Mouse (Mus musculus) CH12.LX (cell line): ENCODE data around the gene Proz.

ENCODE experiments used
- CHD2 ChIP-seq: IDR thresholded peaks from 2 replicates; pipeline ENCODE4 v1.6.1; 2011; ENCODE audit warnings: low read length, improper control_type of control experiment
- CTCF ChIP-seq, 2 experiments: IDR thresholded peaks in 1 of 2; conservative IDR thresholded peaks in 1 of 2; 2 replicates each; pipeline ENCODE4 v1.5.1; 2011 to 2012; ENCODE audit warnings: low read depth in 2 of 2, low read length in 2 of 2, improper control_type of control experiment in 1 of 2, inconsistent platforms in 1 of 2, mild to moderate bottlenecking in 1 of 2, moderate library complexity in 1 of 2
- E2F4 ChIP-seq: IDR thresholded peaks from 2 replicates; pipeline ENCODE4 v1.6.1; 2011; ENCODE audit warnings: low read depth, low read length, improper control_type of control experiment; ENCODE audit not compliant: insufficient replicate concordance
- EP300 ChIP-seq: IDR thresholded peaks from 2 replicates; pipeline ENCODE4 v1.6.1; 2011; ENCODE audit warnings: low read length, improper control_type of control experiment
- HCFC1 ChIP-seq: IDR thresholded peaks from 2 replicates; pipeline ENCODE4 v1.6.1; 2012; ENCODE audit warnings: low read depth, mild to moderate bottlenecking, inconsistent platforms, low read length, improper control_type of control experiment
- NELFE ChIP-seq: IDR thresholded peaks from 2 replicates; pipeline ENCODE4 v1.6.1; 2011; ENCODE audit warnings: low read depth, low read length, improper control_type of control experiment
- POLR2A ChIP-seq: IDR thresholded peaks from 2 replicates; pipeline ENCODE4 v1.6.1; 2011; ENCODE audit warnings: low read depth, mild to moderate bottlenecking, improper control_type of control experiment, low read length
- ZKSCAN1 ChIP-seq: IDR thresholded peaks from 2 replicates; pipeline ENCODE4 v1.6.1; 2012; ENCODE audit warnings: low read depth, inconsistent platforms, low read length, improper control_type of control experiment, borderline replicate concordance

- TF ChIP-seq EP300, result no peak
- no peak for TF ChIP-seq ZKSCAN1
- no peak for TF ChIP-seq HCFC1
- TF ChIP-seq E2F4, result no peak
- no peak for TF ChIP-seq NELFE
- no peak for TF ChIP-seq POLR2A
- TF ChIP-seq CTCF (conservative IDR thresholded peaks at IDR 0.05 in 1 of 2, IDR thresholded peaks at IDR 0.05 in 1 of 2; ENCODE audit: low read depth in 2 of 2, low read length in 2 of 2), result no peak
- no peak for TF ChIP-seq CHD2
Measured at GRCm38 (mm10) chr8:13037569-13037968, 23.1 kb upstream of the Proz start.
